20 mouse cellular contexts compared by ENCODE assay signal in genomic region chr2:146293538-146293937, GRCm38 (mm10).
DNase-seq lines count a peak whose midpoint lies in the region; ATAC-seq and TF ChIP-seq lines count a peak whose summit lies in the region.
"Had no signal": no experiment of that assay in that cellular context is flagged by ENCODE, and none has a peak within 500 bp of the region (broad histone marks: within the 10 kb centered on the region; RNA-seq: fewer than 3 reads in every experiment).

No protein-coding gene starts in this region.

- H3K36me3 ChIP-seq in hindbrain, embryonic 10.5 days = no peaks in the 10 kb centered on the region
- no peaks in the 10 kb centered on the region for H3K36me3 ChIP-seq in hindbrain, embryonic 11.5 days (ENCODE audit: control insufficient read depth, insufficient read depth, low read length)
- H3K36me3 ChIP-seq in hindbrain, embryonic 14.5 days (replicated peaks; ENCODE audit: control insufficient read depth, insufficient read depth) = no peaks in the 10 kb centered on the region
- H3K36me3 ChIP-seq in midbrain, embryonic 16.5 days (ENCODE audit: control insufficient read depth, insufficient read depth, low read length) = no peaks in the 10 kb centered on the region
- H3K36me3 ChIP-seq: intestine, embryonic 15.5 days; kidney, embryonic 15.5 days; limb, embryonic 15.5 days; liver, embryonic 15.5 days; neural tube, embryonic 12.5 days had no signal

- TF ChIP-seq POLR2A in brain, embryonic 14.5 days (IDR thresholded peaks at IDR 0.05; ENCODE audit: borderline replicate concordance, extremely low read depth, insufficient read depth, insufficient read length, poor library complexity, severe bottlenecking) = no peak

- no peak for ATAC-seq in hindbrain, embryonic 11.5 days (ENCODE audit: low FRiP score)
- 0 out of 2 replicates have a peak, but pooled peaks have one; percentile 38 for ATAC-seq in hindbrain, embryonic 14.5 days (ENCODE audit: low FRiP score)
- 0 out of 2 replicates have a peak, but pooled peaks have one; percentile 38 for ATAC-seq in midbrain, embryonic 16.5 days
- no peak for ATAC-seq in erythroblast, adult 5-6 weeks (replicated peaks; ENCODE audit: low FRiP score, poor library complexity, severe bottlenecking)
- ATAC-seq in megakaryocyte progenitor cell, adult 5-6 weeks (replicated peaks; ENCODE audit: poor library complexity) = no peak
- ATAC-seq: intestine, embryonic 15.5 days had no signal

- peaks cover 29% of the 10 kb centered on the region for H3K4me1 ChIP-seq in hindbrain, embryonic 10.5 days (replicated peaks)
- no peaks in the 10 kb centered on the region; the same call in 1 of the 2 replicates for H3K4me1 ChIP-seq in hindbrain, embryonic 11.5 days (replicated peaks; ENCODE audit: control insufficient read depth, insufficient read depth, low read length)
- H3K4me1 ChIP-seq in hindbrain, embryonic 14.5 days (replicated peaks; ENCODE audit: control insufficient read depth, insufficient read depth, low read length) = peaks cover 29% of the 10 kb centered on the region
- peaks cover 16% of the 10 kb centered on the region for H3K4me1 ChIP-seq in midbrain, embryonic 16.5 days (ENCODE audit: control insufficient read depth, insufficient read depth, low read length)
- H3K4me1 ChIP-seq: intestine, embryonic 15.5 days; kidney, embryonic 15.5 days; limb, embryonic 15.5 days; liver, embryonic 15.5 days had no signal

- 0 out of 2 replicates have a peak, but pooled peaks cover 4% of the 10 kb centered on the region for H3K27me3 ChIP-seq in hindbrain, embryonic 10.5 days (ENCODE audit: insufficient read depth, poor library complexity, severe bottlenecking)
- H3K27me3 ChIP-seq in hindbrain, embryonic 11.5 days (ENCODE audit: control insufficient read depth, insufficient read depth, low read length) = 0 out of 2 replicates have a peak, but pooled peaks cover 3% of the 10 kb centered on the region
- no peaks in the 10 kb centered on the region for H3K27me3 ChIP-seq in hindbrain, embryonic 14.5 days (ENCODE audit: control insufficient read depth, insufficient read depth, low read length)
- H3K27me3 ChIP-seq in midbrain, embryonic 16.5 days (ENCODE audit: control insufficient read depth, insufficient read depth, low read depth, low read length) = no peaks in the 10 kb centered on the region
- H3K27me3 ChIP-seq: intestine, embryonic 15.5 days; kidney, embryonic 15.5 days; limb, embryonic 15.5 days; liver, embryonic 15.5 days; neural tube, embryonic 12.5 days had no signal

- no peak overlapping the region for H3K4me2 ChIP-seq in hindbrain, embryonic 11.5 days (replicated peaks; ENCODE audit: low read depth, low read length)
- no peak overlapping the region for H3K4me2 ChIP-seq in hindbrain, embryonic 14.5 days (replicated peaks)
- no peak overlapping the region for H3K4me2 ChIP-seq in midbrain, embryonic 16.5 days (ENCODE audit: low read length)
- H3K4me2 ChIP-seq: intestine, embryonic 15.5 days; kidney, embryonic 15.5 days; limb, embryonic 15.5 days; liver, embryonic 15.5 days; neural tube, embryonic 12.5 days had no signal

- TF ChIP-seq CTCF in brain, embryonic 14.5 days (IDR thresholded peaks at IDR 0.05; ENCODE audit: borderline replicate concordance, extremely low read depth, insufficient read depth, insufficient read length) = no peak

- DNase-seq in hindbrain, embryonic 10.5 days (ENCODE audit: low spot score) = no peak
- DNase-seq in hindbrain, embryonic 11.5 days (ENCODE audit: low spot score) = no peak
- peak; percentile 61 for DNase-seq in brain, embryonic 14.5 days (ENCODE audit: low read depth)
- no peak for DNase-seq in hindbrain, embryonic 14.5 days (ENCODE audit: low spot score)
- DNase-seq: B cell, adult 2 months; cerebellum, adult 8-10 months; gastrocnemius, postnatal 25 days; heart, adult 2 months; heart, postnatal 36 days; right cerebral cortex, postnatal 25 days had no signal

- no peak overlapping the region for H3K4me3 ChIP-seq in hindbrain, embryonic 10.5 days
- H3K4me3 ChIP-seq in hindbrain, embryonic 11.5 days (ENCODE audit: low read depth, low read length) = no peak overlapping the region
- no peak overlapping the region for H3K4me3 ChIP-seq in hindbrain, embryonic 14.5 days (replicated peaks; ENCODE audit: low read length)
- H3K4me3 ChIP-seq in midbrain, embryonic 16.5 days (ENCODE audit: low read depth, low read length) = no peak overlapping the region
- H3K4me3 ChIP-seq: erythroblast, embryonic 14.5 days; heart, adult 2 months; intestine, embryonic 15.5 days; kidney, embryonic 15.5 days; limb, embryonic 15.5 days; liver, embryonic 15.5 days; neural tube, embryonic 12.5 days had no signal

- peak overlapping the region; percentile 40; the same call in 1 of the 2 replicates for H3K27ac ChIP-seq in hindbrain, embryonic 10.5 days
- H3K27ac ChIP-seq in hindbrain, embryonic 11.5 days (ENCODE audit: low read depth, low read length) = no peak overlapping the region
- H3K27ac ChIP-seq in hindbrain, embryonic 14.5 days = peak overlapping the region; percentile 28; the same call in 1 of the 2 replicates
- H3K27ac ChIP-seq in midbrain, embryonic 16.5 days (ENCODE audit: low read length) = no peak overlapping the region; the same call in 1 of the 2 replicates
- H3K27ac ChIP-seq: heart, adult 2 months; intestine, embryonic 15.5 days; kidney, embryonic 15.5 days; limb, embryonic 15.5 days; liver, embryonic 15.5 days; macrophage; neural tube, embryonic 12.5 days had no signal

- WGBS in hindbrain, embryonic 10.5 days = 79% methylated on average over 9 of the region's 9 CpGs
- 75% methylated on average over 9 of the region's 9 CpGs for WGBS in hindbrain, embryonic 11.5 days
- 39% methylated on average over 9 of the region's 9 CpGs for WGBS in hindbrain, embryonic 14.5 days
- WGBS in midbrain, embryonic 16.5 days = 53% methylated on average over 9 of the region's 9 CpGs

- H3K9ac ChIP-seq in hindbrain, embryonic 11.5 days (ENCODE audit: low read depth, low read length) = no peak overlapping the region
- H3K9ac ChIP-seq in hindbrain, embryonic 14.5 days = no peak overlapping the region
- H3K9ac ChIP-seq in midbrain, embryonic 16.5 days (ENCODE audit: low read depth, low read length) = no peak overlapping the region
- H3K9ac ChIP-seq: intestine, embryonic 15.5 days; kidney, embryonic 15.5 days; limb, embryonic 15.5 days; liver, embryonic 15.5 days; neural tube, embryonic 12.5 days had no signal

- H3K9me3 ChIP-seq in hindbrain, embryonic 10.5 days = no peaks in the 10 kb centered on the region
- H3K9me3 ChIP-seq in hindbrain, embryonic 11.5 days (ENCODE audit: control insufficient read depth, low read length) = no peaks in the 10 kb centered on the region
- H3K9me3 ChIP-seq in hindbrain, embryonic 14.5 days (ENCODE audit: control insufficient read depth, low read length) = no peaks in the 10 kb centered on the region
- H3K9me3 ChIP-seq in midbrain, embryonic 16.5 days (replicated peaks; ENCODE audit: control insufficient read depth, low read length, poor library complexity, severe bottlenecking) = no peaks in the 10 kb centered on the region
- H3K9me3 ChIP-seq: intestine, embryonic 15.5 days; kidney, embryonic 15.5 days; limb, embryonic 15.5 days; liver, embryonic 15.5 days; neural tube, embryonic 12.5 days had no signal

Comparison
In these comparisons a context has a peak if more than half of its experiments do, and no peak if none do; other contexts are left out.
1. H3K27ac ChIP-seq: peak in hindbrain, embryonic 10.5 days (single experiment) and hindbrain, embryonic 14.5 days (single experiment); none in hindbrain, embryonic 11.5 days (single experiment) and midbrain, embryonic 16.5 days (single experiment).
2. ATAC-seq: peak in hindbrain, embryonic 14.5 days (single experiment) and midbrain, embryonic 16.5 days (single experiment); none in hindbrain, embryonic 11.5 days (single experiment), erythroblast, adult 5-6 weeks (single experiment) and megakaryocyte progenitor cell, adult 5-6 weeks (single experiment).